Mouse (Mus musculus): ENCODE results near the gene Cacna2d3. TPM values are rescaled to one million over a fixed set of nuclear protein-coding genes. Genes with fewer than 3 reads are reported as not detected.

The Cacna2d3 gene
- 0.02 TPM in 1 of 2 replicates, not detected in the other for polyA plus RNA-seq (2012; rRNA removed)

GRCm38 (mm10) chr14:29721488-29722385, at the start of gene Cacna2d3:
TSS of gene Cacna2d3 (minus strand) at chr14:29721864.

GRCm38 (mm10) chr14:29017883-29018282, 703.8 kb downstream of the Cacna2d3 start, which contains the start of gene Lrtm1:
TSS of gene Lrtm1 (plus strand) at chr14:29018208.

Other genes starting within 250 kb of the Cacna2d3 start
- gene Selenok, start 246.4 kb upstream of the Cacna2d3 start, polyA plus RNA-seq (2012; rRNA removed), result 60.5 and 65.1 TPM in 2 replicates